Mouse (Mus musculus) heart, postnatal 25 days (tissue): ENCODE results near the gene Gm20773. TPM values are rescaled to one million over a fixed set of nuclear protein-coding genes. Genes with fewer than 3 reads are reported as not detected.
"Not testable (repeated sequence)": the region's sequence is repeated elsewhere in the genome, so short reads cannot be mapped to it uniquely, and the experiment has no call there.

Experiments
- DNase-seq: peaks from one replicate; pipeline ENCODE4 v3.0.0; 2022; ENCODE audit warnings: low spot score
- intact Hi-C: fragments of 180-260 bp; cut with DNase I; formaldehyde crosslinking; loops from one replicate; pipeline ENCODE4 v1.15.1; 2025
- total RNA-seq, 2 experiments: library from RNA; stranded (reverse); gene quantifications; 2 replicates each; pipeline ENCODE4 v1.2.3; 2021

Gm20773 gene
- total RNA-seq: not detected

- intact Hi-C loops, DNase-seq: not testable (repeated sequence)
These were observed at the start of gene Gm20773 for GRCm38 (mm10) chrY:13493726-13494125. TSS of gene Gm20773 (plus strand) at chrY:13494026.

- intact Hi-C loops: not testable (repeated sequence)
These were observed 28.3 kb upstream of the Gm20773 start, which contains the start of gene Gm21866 for GRCm38 (mm10) chrY:13465479-13465878. TSS of gene Gm21866 (minus strand) at chrY:13465579.

More at GRCm38 (mm10) chrY:13465479-13465878, 28.3 kb upstream of the Gm20773 start, which contains the start of gene Gm21866:
- DNase-seq: not testable (repeated sequence)

Other genes starting within 250 kb of the Gm20773 start
- not detected for gene Gm21440, start 241.6 kb upstream of the Gm20773 start, total RNA-seq
- not detected for gene Gm21454, start 241.6 kb upstream of the Gm20773 start, total RNA-seq
- not detected for gene Gm21725, start 145.0 kb upstream of the Gm20773 start, total RNA-seq
- not detected for gene Gm21866, start 28.4 kb upstream of the Gm20773 start, total RNA-seq